Mouse (Mus musculus) layer of hippocampus, postnatal 25 days (tissue): ENCODE measurements around the gene Vmn1r116. TPM values are rescaled to one million over a fixed set of nuclear protein-coding genes. Genes with fewer than 3 reads are reported as not detected.
"Not testable (repeated sequence)": the region's sequence is repeated elsewhere in the genome, so short reads cannot be mapped to it uniquely, and the experiment has no call there.

Experiments used
- DNase-seq, 2 experiments: peaks; one replicate each; pipeline ENCODE4 v3.0.0; 2022; ENCODE audit warnings: mixed read lengths in 2 of 2, low spot score in 1 of 2; ENCODE audit errors: extremely low spot score in 1 of 2
- total RNA-seq, 2 experiments: library from RNA; stranded (reverse); gene quantifications; 2 replicates each; pipeline ENCODE4 v1.2.3; 2021

Gene Vmn1r116
- total RNA-seq = not detected

DNA sequence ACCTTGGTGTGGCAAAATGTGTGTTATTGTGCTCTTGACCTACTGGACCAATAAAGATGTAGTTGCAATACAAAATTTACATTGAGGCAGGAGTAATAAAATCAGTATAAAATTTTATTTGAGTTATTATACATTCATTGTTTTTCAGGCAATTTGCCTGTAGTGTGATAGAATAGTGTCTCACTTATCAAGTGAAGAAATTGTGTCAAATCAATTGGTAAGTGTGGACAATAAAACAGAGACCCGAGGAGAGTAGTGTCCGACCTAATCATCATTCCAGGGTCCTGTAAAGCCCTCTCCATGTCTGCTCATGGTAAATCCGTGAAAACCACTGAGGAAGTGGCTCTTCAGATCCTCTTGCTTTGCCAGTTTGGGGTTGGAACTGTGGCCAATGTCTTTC is at the start of gene Vmn1r116:
TSS of gene Vmn1r116 (plus strand) at position 301 of the 400 bp plus-strand sequence.
- DNase-seq = not testable (repeated sequence)

DNA sequence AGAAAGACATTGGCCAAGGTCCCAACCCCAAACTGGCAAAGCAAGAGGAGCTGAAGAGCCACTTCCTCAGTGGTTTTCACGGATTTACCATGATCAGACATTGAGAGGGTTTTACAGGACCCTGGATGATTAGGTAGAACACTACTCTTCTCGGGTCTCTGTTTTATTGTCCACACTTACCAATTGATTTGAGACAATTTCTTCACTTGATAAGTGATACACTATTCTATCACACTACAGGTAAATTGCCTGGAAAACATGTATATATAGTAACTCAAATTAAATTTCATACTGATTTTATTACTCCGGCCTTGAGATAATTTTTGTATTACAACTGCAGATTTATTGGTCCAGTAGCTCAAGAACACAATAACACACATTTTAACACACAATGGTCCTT is 27.2 kb upstream of the Vmn1r116 start, which contains the start of gene Vmn1r115:
TSS of gene Vmn1r115 (minus strand) at position 101 of the 400 bp plus-strand sequence.
- DNase-seq = not testable (repeated sequence)

DNA sequence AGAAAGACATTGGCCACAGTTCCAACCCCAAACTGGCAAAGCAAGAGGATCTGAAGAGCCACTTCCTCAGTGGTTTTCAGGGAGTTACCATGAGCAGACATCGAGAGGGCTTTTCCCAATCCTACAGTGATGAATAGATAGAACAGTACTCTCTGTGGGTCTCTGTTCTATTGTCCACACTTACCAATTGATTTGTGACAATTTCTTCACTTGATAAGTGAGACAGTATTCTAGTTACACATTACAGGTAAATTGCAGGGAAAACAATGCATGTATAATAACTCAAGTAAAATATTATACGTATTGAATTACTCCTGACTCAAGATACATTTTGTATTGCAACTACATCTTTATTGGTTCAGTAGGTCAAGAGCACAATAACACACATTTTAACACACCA is 12.0 kb downstream of the Vmn1r116 start, which contains the start of gene Vmn1r117:
TSS of gene Vmn1r117 (minus strand) at position 101 of the 400 bp plus-strand sequence.
- DNase-seq = not testable (repeated sequence)

DNA sequence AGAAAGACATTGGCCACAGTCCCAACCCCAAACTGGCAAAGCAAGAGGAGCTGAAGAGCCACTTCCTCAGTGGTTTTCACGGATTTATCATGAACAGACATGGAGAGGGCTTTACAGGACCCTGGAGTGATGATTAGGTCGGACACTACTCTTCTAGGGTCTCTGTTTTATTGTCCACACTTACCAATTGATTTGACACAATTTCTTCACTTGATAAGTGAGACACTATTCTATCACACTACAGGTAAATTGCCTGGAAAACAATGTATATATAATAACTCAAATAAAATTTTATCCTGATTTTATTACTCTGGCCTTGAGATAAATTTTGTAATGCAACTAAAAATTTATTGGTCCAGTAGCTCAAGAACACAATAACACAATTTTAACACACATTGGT is 40.2 kb downstream of the Vmn1r116 start, which contains the start of gene Vmn1r118:
TSS of gene Vmn1r118 (minus strand) at position 101 of the 400 bp plus-strand sequence.
- DNase-seq = not testable (repeated sequence)

Other genes starting within 250 kb of the Vmn1r116 start
- gene Vmn1r107, start 203.3 kb upstream of the Vmn1r116 start, total RNA-seq = not detected
- not detected for gene Vmn1r111, start 169.0 kb upstream of the Vmn1r116 start, total RNA-seq
- gene Gm10668, start 141.6 kb upstream of the Vmn1r116 start, total RNA-seq = not detected
- gene Vmn1r112, start 101.1 kb upstream of the Vmn1r116 start, total RNA-seq = not detected
- not detected for gene Vmn1r113, start 85.0 kb upstream of the Vmn1r116 start, total RNA-seq
- gene Vmn1r114, start 60.1 kb upstream of the Vmn1r116 start, total RNA-seq = not detected
- not detected for gene Vmn1r115, start 27.3 kb upstream of the Vmn1r116 start, total RNA-seq
- gene Vmn1r117, start 11.9 kb downstream of the Vmn1r116 start, total RNA-seq = not detected
- gene Vmn1r118, start 40.1 kb downstream of the Vmn1r116 start, total RNA-seq = not detected
- gene Vmn1r119, start 140.2 kb downstream of the Vmn1r116 start, total RNA-seq = not detected
- gene Vmn1r120, start 181.5 kb downstream of the Vmn1r116 start, total RNA-seq = not detected
- not detected for gene Vmn1r121, start 226.3 kb downstream of the Vmn1r116 start, total RNA-seq